ENCODE assay signal across 25 mouse cellular contexts in the genomic region with DNA sequence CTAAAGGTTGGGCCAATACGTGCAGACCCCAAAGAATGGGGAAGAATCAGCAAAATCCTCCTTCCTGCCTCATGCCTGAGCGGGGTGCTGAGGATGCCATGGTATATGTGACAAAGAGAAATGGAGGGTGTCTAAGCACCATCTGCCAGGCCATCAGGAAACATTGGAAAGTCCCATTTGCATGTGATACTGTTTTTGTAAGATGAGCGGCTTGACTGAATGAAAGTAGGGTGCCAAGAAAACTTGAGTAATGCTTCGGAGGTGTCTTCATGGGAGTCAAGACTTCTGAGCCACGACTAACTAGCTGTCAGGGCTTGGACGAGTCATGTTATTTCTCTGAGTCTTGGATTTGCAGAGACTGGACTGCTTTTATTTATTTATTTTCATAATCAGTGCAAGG. TPM values are rescaled to one million over a fixed set of nuclear protein-coding genes. Genes with fewer than 3 reads are reported as not detected.
DNase-seq lines count a peak whose midpoint lies in the region; ATAC-seq and TF ChIP-seq lines count a peak whose summit lies in the region.
"Had no signal": no experiment of that assay in that cellular context is flagged by ENCODE, and none has a peak within 500 bp of the region (broad histone marks: within the 10 kb centered on the region; RNA-seq: fewer than 3 reads in every experiment).

No protein-coding gene starts in this region.

- WGBS in hindbrain, embryonic 10.5 days: 87% methylated on average over 6 of the region's 6 CpGs

- in situ Hi-C loops in Patski (cut with MboI; ENCODE audit: low pct_unique_long_range_greater_than_20kb): loop anchor here (5.0 kb wide), 1 partner anchor 83 kb away; no protein-coding TSS in a partner anchor

- DNase-seq in heart, adult 11 months: peak; percentile 92
- no peak for DNase-seq in heart, adult 8-10 months (ENCODE audit: low spot score)
- DNase-seq in 3T3-L1 (ENCODE audit: low read depth, low spot score): peak; percentile 54
- DNase-seq in Patski (ENCODE audit: low read depth, low spot score): peak; percentile 77
- peak; percentile 31 for DNase-seq in fibroblast of lung, adult 2 months (ENCODE audit: low read depth)
- DNase-seq in embryo, embryonic 10 days (ENCODE audit: low spot score): no peak
- no peak for DNase-seq in hindbrain, embryonic 10.5 days (ENCODE audit: low spot score)
- DNase-seq: adrenal gland, adult 2 months; adrenal gland, postnatal 25 days; cerebellum, adult 11 months; cerebellum, adult 8-10 months; cerebellum, postnatal 14 days; gastrocnemius, postnatal 14 days; heart, postnatal 36 days had no signal

- peak; percentile 23 for ATAC-seq in Patski
- ATAC-seq: activated CD4-positive, CD25-positive, alpha-beta regulatory T cell, adult 4 months; CD4-positive, CD25-positive, alpha-beta regulatory T cell, adult 4 months; forebrain, embryonic 13.5 days; hindbrain, embryonic 16.5 days; inflammation-experienced regulatory T-cells, adult 6 months; intestine, postnatal 0 days had no signal

- no peaks in the 10 kb centered on the region for H3K9me3 ChIP-seq in hindbrain, embryonic 10.5 days
- H3K9me3 ChIP-seq: embryonic facial prominence, embryonic 12.5 days; forebrain, embryonic 13.5 days; G1E; hindbrain, embryonic 12.5 days had no signal

- peaks cover 5% of the 10 kb centered on the region; the same call in 1 of the 2 replicates for H3K4me1 ChIP-seq in hindbrain, embryonic 10.5 days (replicated peaks)
- H3K4me1 ChIP-seq: embryonic facial prominence, embryonic 12.5 days; forebrain, embryonic 13.5 days had no signal

- H3K27me3 ChIP-seq in Patski: no peaks in the 10 kb centered on the region
- no peaks in the 10 kb centered on the region for H3K27me3 ChIP-seq in hindbrain, embryonic 10.5 days (ENCODE audit: insufficient read depth, poor library complexity, severe bottlenecking)
- H3K27me3 ChIP-seq: embryonic facial prominence, embryonic 12.5 days; forebrain, embryonic 13.5 days; hindbrain, embryonic 12.5 days had no signal

- CTCF ChIA-PET in Patski (lab: Charles Lee): interaction anchor here (1.3 to 1.4 kb wide), 2 partner anchors 52 to 220 kb away, joined by 3 to 4 read pairs; no protein-coding TSS in a partner anchor

- no peak overlapping the region for H3K27ac ChIP-seq in hindbrain, embryonic 10.5 days
- H3K27ac ChIP-seq: embryonic facial prominence, embryonic 12.5 days; forebrain, embryonic 13.5 days; heart, embryonic 13.5 days; hindbrain, embryonic 12.5 days had no signal

- H3K36me3 ChIP-seq in hindbrain, embryonic 10.5 days: no peaks in the 10 kb centered on the region
- H3K36me3 ChIP-seq: embryonic facial prominence, embryonic 12.5 days; G1E; heart, embryonic 13.5 days; hindbrain, embryonic 12.5 days had no signal

- no peak for TF ChIP-seq CTCF in Patski (IDR thresholded peaks at IDR 0.05)

- POLR2A ChIA-PET in Patski (lab: Charles Lee): no interaction called here

- no peak overlapping the region for H3K4me3 ChIP-seq in hindbrain, embryonic 10.5 days
- H3K4me3 ChIP-seq: embryonic facial prominence, embryonic 12.5 days; forebrain, embryonic 13.5 days; heart, embryonic 13.5 days; hindbrain, embryonic 12.5 days had no signal

RNA-seq across cellular contexts. Expression of a gene that starts 39.4 kb away (rescaled TPM):
- total RNA-seq in heart, adult 8-10 months (2022): 10 to 100 TPM in 1 of 4 experiments, 1 to 10 TPM in 3; 8.9 to 11.7 (median 9.3) TPM
- polyA plus RNA-seq in Patski (2021): 92.0 TPM
- 0.49 and 0.67 TPM in 2 replicates for polyA plus RNA-seq in hindbrain, embryonic 10.5 days (2016; fragmentation: Nextera tagmentation; extraction: Ambion mirVana)
- total RNA-seq: common myeloid progenitor, adult 5-6 weeks had no signal
- polyA plus RNA-seq: CD4-positive, CD25-positive, alpha-beta regulatory T cell, adult 4 months; G1E had no signal

Comparison
In these comparisons a context has a peak if more than half of its experiments do, and no peak if none do; other contexts are left out.
1. DNase-seq: peak in heart, adult 11 months (single experiment), 3T3-L1 (single experiment), Patski (single experiment) and fibroblast of lung, adult 2 months (single experiment); none in heart, adult 8-10 months (single experiment), embryo, embryonic 10 days (single experiment) and hindbrain, embryonic 10.5 days (single experiment).
2. RNA of a gene that starts 39.4 kb away (polyA plus RNA-seq): 92.0 TPM in Patski (single experiment); 0.49 to 0.67 TPM in hindbrain, embryonic 10.5 days; every median in the first group is over 10 times any median in the second.